Mouse (Mus musculus): ENCODE measurements around the gene Wdfy3.

Wdfy3 gene

GRCm38 (mm10) chr5:101832042-101832441, 237.7 kb downstream of the Wdfy3 start:
- no peak for DNase-seq (ENCODE audit: low spot score)

GRCm38 (mm10) chr5:101830180-101830579, 239.5 kb downstream of the Wdfy3 start:
- no peak for DNase-seq (ENCODE audit: low spot score)

GRCm38 (mm10) chr5:101828932-101829331, 240.8 kb downstream of the Wdfy3 start:
- DNase-seq (ENCODE audit: low spot score) = no peak

- no peak for DNase-seq (ENCODE audit: low spot score)
Observed at GRCm38 (mm10) chr5:101827477-101827876, 242.2 kb downstream of the Wdfy3 start.

- DNase-seq (ENCODE audit: low spot score) = peak; percentile 78
Observed at GRCm38 (mm10) chr5:101826531-101826970, 243.2 kb downstream of the Wdfy3 start.

- peak; percentile 55 for DNase-seq (ENCODE audit: low spot score)
Observed at GRCm38 (mm10) chr5:101825111-101825911, 244.4 kb downstream of the Wdfy3 start.

GRCm38 (mm10) chr5:101822311-101822670, 247.4 kb downstream of the Wdfy3 start:
- DNase-seq (ENCODE audit: low spot score) = no peak

- no peak for DNase-seq (ENCODE audit: low spot score)
Observed at GRCm38 (mm10) chr5:101821491-101822310, 248.0 kb downstream of the Wdfy3 start.

GRCm38 (mm10) chr5:101821052-101821451, 248.7 kb downstream of the Wdfy3 start:
- no peak for DNase-seq (ENCODE audit: low spot score)

- DNase-seq (ENCODE audit: low spot score) = peak; percentile 28
Observed at GRCm38 (mm10) chr5:101819844-101820243, 249.9 kb downstream of the Wdfy3 start.

- peak; percentile 47 for DNase-seq (ENCODE audit: low spot score)
Observed at GRCm38 (mm10) chr5:101819216-101819615, 250.5 kb downstream of the Wdfy3 start.

GRCm38 (mm10) chr5:101816822-101817221, 252.9 kb downstream of the Wdfy3 start:
- DNase-seq (ENCODE audit: low spot score) = no peak

- DNase-seq (ENCODE audit: low spot score) = no peak
Observed at GRCm38 (mm10) chr5:101811296-101812169, 258.2 kb downstream of the Wdfy3 start.

- no peak for DNase-seq (ENCODE audit: low spot score)
Observed at GRCm38 (mm10) chr5:101802358-101803022, 267.2 kb downstream of the Wdfy3 start.

GRCm38 (mm10) chr5:101801891-101802290, 267.8 kb downstream of the Wdfy3 start:
- DNase-seq (ENCODE audit: low spot score) = no peak

- no peak for DNase-seq (ENCODE audit: low spot score)
Observed at GRCm38 (mm10) chr5:101792665-101793064, 277.1 kb downstream of the Wdfy3 start.

GRCm38 (mm10) chr5:101790560-101790959, 279.2 kb downstream of the Wdfy3 start:
- peak; percentile 21 for DNase-seq (ENCODE audit: low spot score)

- no peak for DNase-seq (ENCODE audit: low spot score)
Observed at GRCm38 (mm10) chr5:101789770-101790169, 280.0 kb downstream of the Wdfy3 start.

GRCm38 (mm10) chr5:101785921-101786614, 283.7 kb downstream of the Wdfy3 start:
- DNase-seq (ENCODE audit: low spot score) = no peak

- no peak for DNase-seq (ENCODE audit: low spot score)
Observed at GRCm38 (mm10) chr5:101784787-101785186, 284.9 kb downstream of the Wdfy3 start.

- no peak for DNase-seq (ENCODE audit: low spot score)
Observed at GRCm38 (mm10) chr5:101784328-101784727, 285.4 kb downstream of the Wdfy3 start.

Data from embryo, embryonic 10.5 days (tissue).